Mouse (Mus musculus): ENCODE data around the gene Tnfrsf14.

- TF ChIP-seq HCFC1 (IDR thresholded peaks at IDR 0.05; ENCODE audit: borderline replicate concordance, insufficient read depth, low read length) (no peak), CHD2 (IDR thresholded peaks at IDR 0.05; ENCODE audit: low read depth, low read length) (no peak)
Measured at GRCm38 (mm10) chr4:154952461-154953241, 24.3 kb upstream of the Tnfrsf14 start.

Measured in ES-E14 (cell line).